Mouse (Mus musculus): Measurements from ENCODE around the gene Lhpp.

- no peak for TF ChIP-seq CTCF (IDR thresholded peaks at IDR 0.05; ENCODE audit: low read depth)
- no peak for TF ChIP-seq EP300 (IDR thresholded peaks at IDR 0.05; ENCODE audit: low read depth)
These were observed 9.5 kb upstream of the Lhpp start for GRCm38 (mm10) chr7:132600926-132601325.
